Mouse (Mus musculus): ENCODE data around the gene Diaph3.

Gene Diaph3

GRCm38 (mm10) chr14:86635594-86636140 is 505.4 kb downstream of the Diaph3 start:
- DNase-seq = no peak

GRCm38 (mm10) chr14:86635052-86635451 is 506.0 kb downstream of the Diaph3 start:
- DNase-seq = no peak

DNA sequence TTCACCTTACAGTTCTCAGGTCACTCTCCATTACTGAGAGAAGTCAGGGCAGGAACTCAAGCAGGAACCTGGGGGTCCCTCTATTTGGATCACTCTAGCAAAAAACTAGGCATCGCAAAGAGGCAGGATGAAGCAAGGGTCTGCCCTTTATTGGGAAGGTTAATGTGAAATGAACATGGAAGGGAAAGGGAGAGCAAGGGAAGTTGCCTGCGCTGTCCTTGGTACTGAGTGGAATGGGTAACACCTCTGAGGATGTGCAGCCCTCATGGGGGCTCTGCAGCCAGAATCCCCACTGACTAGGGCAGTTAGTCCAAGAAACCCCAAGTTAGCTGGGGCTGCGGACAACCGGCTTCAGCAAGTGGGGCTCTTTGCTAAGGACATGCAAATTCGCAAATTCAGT is 507.2 kb downstream of the Diaph3 start:
- DNase-seq = no peak

DNA sequence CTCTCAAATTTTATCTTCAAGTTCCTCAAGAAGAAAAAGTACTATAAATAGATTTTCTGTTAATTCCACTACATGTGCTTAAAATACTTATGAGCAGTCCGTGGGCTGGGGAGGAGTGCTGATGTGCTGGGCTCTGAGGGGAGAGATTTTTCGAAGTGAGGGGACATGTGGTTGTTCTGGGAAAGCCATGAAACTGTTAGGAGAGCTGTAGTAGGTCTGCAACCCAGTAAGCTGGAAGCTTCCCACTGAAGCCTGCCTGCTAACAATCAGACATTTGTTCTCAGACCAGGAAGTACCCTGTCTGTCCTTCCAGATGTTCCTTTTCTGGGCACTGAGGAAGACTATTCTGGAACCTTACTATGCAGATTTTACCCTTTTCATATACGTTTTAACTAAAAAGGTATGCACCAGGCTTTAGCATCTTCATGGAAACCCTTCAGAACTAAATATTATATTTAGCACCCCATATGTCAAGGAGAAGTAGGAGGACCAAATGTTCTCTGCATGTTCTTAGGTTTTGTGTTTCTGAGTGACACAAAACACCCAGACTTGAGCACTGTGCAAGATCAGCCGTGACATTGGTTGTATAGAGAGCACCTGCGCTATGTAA is 516.1 kb downstream of the Diaph3 start:
- no peak for DNase-seq

GRCm38 (mm10) chr14:86619637-86620036 is 521.4 kb downstream of the Diaph3 start:
- no peak for DNase-seq
